Mouse (Mus musculus): ENCODE results near the gene Atxn2l. TPM values are rescaled to one million over a fixed set of nuclear protein-coding genes. Genes with fewer than 3 reads are reported as not detected.
A peak's percentile ranks its signal among the peaks of the same experiment; 100 is the strongest.

The Atxn2l gene
- polyA plus RNA-seq, 1 experiment from 2014 or later: 61.9 TPM

GRCm38 (mm10) chr7:126463547-126463946 lies 39.7 kb downstream of the Atxn2l start:
- TF ChIP-seq CTCF (IDR thresholded peaks at IDR 0.05; ENCODE audit: low read depth): no peak
- ATAC-seq (ENCODE audit: insufficient read depth): no peak
- H3K9me3 ChIP-seq (ENCODE audit: low read depth, low read length): no peaks in the 10 kb centered on the region
- no peak for DNase-seq
- H3K9ac ChIP-seq: no peak overlapping the region
- peaks cover 24% of the 10 kb centered on the region for H3K36me3 ChIP-seq (ENCODE audit: insufficient read depth)
- H3K4me3 ChIP-seq (ENCODE audit: low read depth, low read length): no peak overlapping the region
- 49% methylated on average over 4 of the region's 4 CpGs for WGBS
- H3K4me2 ChIP-seq: no peak overlapping the region
- no peaks in the 10 kb centered on the region for H3K4me1 ChIP-seq (ENCODE audit: insufficient read depth)
- no peak overlapping the region for H3K27ac ChIP-seq (ENCODE audit: low read depth)
- no peaks in the 10 kb centered on the region for H3K27me3 ChIP-seq (ENCODE audit: insufficient read depth, low read length)

- DNase-seq (no peak), ATAC-seq (ENCODE audit: insufficient read depth) (no peak)
- WGBS: 27% methylated on average over 5 of the region's 5 CpGs
- no peaks in the 10 kb centered on the region for H3K27me3 ChIP-seq (ENCODE audit: insufficient read depth, low read length)
- TF ChIP-seq CTCF (IDR thresholded peaks at IDR 0.05; ENCODE audit: low read depth): no peak
- H3K36me3 ChIP-seq (ENCODE audit: insufficient read depth): peaks cover 19% of the 10 kb centered on the region
- H3K9ac ChIP-seq: 0 out of 2 replicates have a peak within 1 kb of the TSS, but pooled peaks have one; percentile 6
- no peaks in the 10 kb centered on the region for H3K4me1 ChIP-seq (ENCODE audit: insufficient read depth)
- H3K9me3 ChIP-seq (ENCODE audit: low read depth, low read length): no peaks in the 10 kb centered on the region
- no peak within 1 kb of the TSS for H3K4me3 ChIP-seq (ENCODE audit: low read depth, low read length)
- no peak within 1 kb of the TSS for H3K4me2 ChIP-seq
- no peak within 1 kb of the TSS for H3K27ac ChIP-seq (ENCODE audit: low read depth)
Measured at GRCm38 (mm10) chr7:126463004-126463403, 40.2 kb downstream of the Atxn2l start, which contains the start of gene Atp2a1. TSS of gene Atp2a1 (minus strand) at chr7:126463108.

GRCm38 (mm10) chr7:126461626-126462025 lies 41.6 kb downstream of the Atxn2l start:
- Histone ChIP-seq H3K4me1 (ENCODE audit: insufficient read depth) (no peaks in the 10 kb centered on the region), H3K9me3 (ENCODE audit: low read depth, low read length) (no peaks in the 10 kb centered on the region), H3K36me3 (ENCODE audit: insufficient read depth) (peaks cover 5% of the 10 kb centered on the region; the same call in 1 of the 2 replicates), H3K4me3 (ENCODE audit: low read depth, low read length) (no peak overlapping the region), H3K4me2 (no peak overlapping the region), H3K9ac (no peak overlapping the region), H3K27ac (ENCODE audit: low read depth) (no peak overlapping the region), H3K27me3 (ENCODE audit: insufficient read depth, low read length) (no peaks in the 10 kb centered on the region)
- no peak for ATAC-seq (ENCODE audit: insufficient read depth)
- DNase-seq: no peak
- TF ChIP-seq CTCF (IDR thresholded peaks at IDR 0.05; ENCODE audit: low read depth): no peak
- 43% methylated on average over 3 of the region's 3 CpGs for WGBS

- Histone ChIP-seq H3K9me3 (ENCODE audit: low read depth, low read length) (no peaks in the 10 kb centered on the region), H3K27me3 (ENCODE audit: insufficient read depth, low read length) (no peaks in the 10 kb centered on the region), H3K4me1 (ENCODE audit: insufficient read depth) (no peaks in the 10 kb centered on the region), H3K9ac (no peak overlapping the region), H3K4me3 (ENCODE audit: low read depth, low read length) (no peak overlapping the region), H3K4me2 (no peak overlapping the region), H3K36me3 (ENCODE audit: insufficient read depth) (no peaks in the 10 kb centered on the region), H3K27ac (ENCODE audit: low read depth) (no peak overlapping the region)
- DNase-seq: no peak
- no peak for ATAC-seq (ENCODE audit: insufficient read depth)
- no peak for TF ChIP-seq CTCF (IDR thresholded peaks at IDR 0.05; ENCODE audit: low read depth)
- 44% methylated on average over 10 of the region's 10 CpGs for WGBS
Measured at GRCm38 (mm10) chr7:126460623-126461399, 42.4 kb downstream of the Atxn2l start.

- H3K9ac ChIP-seq: no peak overlapping the region
- no peak overlapping the region for H3K4me2 ChIP-seq
- no peaks in the 10 kb centered on the region for H3K4me1 ChIP-seq (ENCODE audit: insufficient read depth)
- no peak for TF ChIP-seq CTCF (IDR thresholded peaks at IDR 0.05; ENCODE audit: low read depth)
- DNase-seq (no peak), ATAC-seq (ENCODE audit: insufficient read depth) (no peak)
- H3K27ac ChIP-seq (ENCODE audit: low read depth): no peak overlapping the region
- 71% methylated on average over 11 of the region's 11 CpGs for WGBS
- no peaks in the 10 kb centered on the region for H3K27me3 ChIP-seq (ENCODE audit: insufficient read depth, low read length)
- no peaks in the 10 kb centered on the region for H3K36me3 ChIP-seq (ENCODE audit: insufficient read depth)
- no peaks in the 10 kb centered on the region for H3K9me3 ChIP-seq (ENCODE audit: low read depth, low read length)
- no peak overlapping the region for H3K4me3 ChIP-seq (ENCODE audit: low read depth, low read length)
Measured at GRCm38 (mm10) chr7:126458844-126459618, 44.2 kb downstream of the Atxn2l start.

- Histone ChIP-seq H3K9ac (no peak overlapping the region), H3K9me3 (ENCODE audit: low read depth, low read length) (no peaks in the 10 kb centered on the region), H3K4me1 (ENCODE audit: insufficient read depth) (no peaks in the 10 kb centered on the region), H3K4me3 (ENCODE audit: low read depth, low read length) (no peak overlapping the region), H3K27me3 (ENCODE audit: insufficient read depth, low read length) (no peaks in the 10 kb centered on the region), H3K4me2 (no peak overlapping the region), H3K36me3 (ENCODE audit: insufficient read depth) (no peaks in the 10 kb centered on the region), H3K27ac (ENCODE audit: low read depth) (no peak overlapping the region)
- DNase-seq: no peak
- ATAC-seq (ENCODE audit: insufficient read depth): no peak
- 70% methylated on average over 5 of the region's 5 CpGs for WGBS
- no peak for TF ChIP-seq CTCF (IDR thresholded peaks at IDR 0.05; ENCODE audit: low read depth)
Measured at GRCm38 (mm10) chr7:126458225-126458624, 45.0 kb downstream of the Atxn2l start.

Data from lung, embryonic 14.5 days (tissue).